Mouse (Mus musculus): ENCODE results near the gene Olfr368.

Gene Olfr368

DNA sequence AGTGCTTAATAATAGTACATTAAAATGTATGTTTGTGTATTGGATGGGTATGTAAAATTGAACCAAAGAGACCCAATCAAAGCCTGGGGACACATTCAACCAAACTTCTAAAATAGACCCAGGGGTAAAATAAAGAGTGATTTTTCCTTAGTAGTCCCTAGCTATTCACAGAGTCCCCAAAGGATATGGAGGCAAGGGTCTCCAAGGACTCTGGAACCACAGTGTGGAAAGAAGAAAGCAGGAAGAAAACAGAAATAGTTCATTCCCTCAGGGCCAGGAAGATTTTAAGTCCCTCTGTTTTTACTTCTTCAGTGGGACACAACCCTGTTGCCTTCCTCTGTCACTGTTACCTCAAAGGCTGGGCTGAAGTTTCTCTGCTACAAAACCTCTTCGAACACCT is at the start of gene Olfr368:
Gene Olfr368, plus strand, starts transcription at position 301 of the 400 bp plus-strand sequence.
- in situ Hi-C loops (cut with MboI), result no loop called here

DNA sequence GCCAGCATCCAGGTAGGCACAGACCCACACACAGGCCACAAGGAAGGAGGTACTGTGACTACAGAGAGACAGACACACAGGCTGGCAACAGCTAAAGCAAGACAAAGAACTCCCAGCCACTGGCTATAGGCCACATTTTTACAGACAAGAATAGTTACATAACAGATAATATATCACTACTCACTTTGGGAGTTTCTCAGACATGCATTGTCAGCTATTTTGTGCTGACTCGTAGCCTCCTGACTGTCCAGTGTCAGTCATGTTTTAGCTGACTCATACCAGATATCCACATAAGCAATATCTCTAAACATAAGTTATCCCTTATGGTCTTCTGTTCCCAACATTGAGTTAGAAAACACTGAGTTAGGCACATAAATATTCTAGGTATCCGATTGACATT is 7.0 kb downstream of the Olfr368 start:
- in situ Hi-C loops (cut with MboI), result no loop called here

GRCm38 (mm10) chr2:37338497-37339187 is 12.3 kb downstream of the Olfr368 start:
- in situ Hi-C loops (cut with MboI), result no loop called here

DNA sequence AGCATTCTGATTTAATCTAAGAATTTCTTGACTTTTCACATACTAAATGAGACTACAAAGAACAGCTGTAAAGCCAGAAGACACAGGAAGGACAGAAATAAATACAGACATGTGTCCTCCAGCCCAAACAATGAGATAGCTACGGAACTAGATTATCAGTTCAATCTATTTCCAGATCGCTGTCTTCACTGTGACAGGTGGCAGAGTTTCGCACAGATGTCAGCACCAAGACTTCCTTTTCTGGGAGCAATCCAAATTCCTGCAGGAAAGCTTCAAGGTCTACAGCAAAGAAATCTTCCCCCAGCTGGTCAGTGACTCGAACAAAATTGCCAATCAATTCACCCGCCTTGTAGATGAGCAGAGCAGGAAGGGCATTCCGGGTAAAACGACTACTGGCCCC is 25.4 kb downstream of the Olfr368 start:
- in situ Hi-C loops (cut with MboI), result no loop called here

GRCm38 (mm10) chr2:37355571-37355970 is 29.3 kb downstream of the Olfr368 start:
- in situ Hi-C loops (cut with MboI), result no loop called here

GRCm38 (mm10) chr2:37358633-37359540 is 32.6 kb downstream of the Olfr368 start, which contains the start of gene Pdcl:
Gene Pdcl, minus strand, starts transcription at chr2:37359332.
- in situ Hi-C loops (cut with MboI), result no loop called here

DNA sequence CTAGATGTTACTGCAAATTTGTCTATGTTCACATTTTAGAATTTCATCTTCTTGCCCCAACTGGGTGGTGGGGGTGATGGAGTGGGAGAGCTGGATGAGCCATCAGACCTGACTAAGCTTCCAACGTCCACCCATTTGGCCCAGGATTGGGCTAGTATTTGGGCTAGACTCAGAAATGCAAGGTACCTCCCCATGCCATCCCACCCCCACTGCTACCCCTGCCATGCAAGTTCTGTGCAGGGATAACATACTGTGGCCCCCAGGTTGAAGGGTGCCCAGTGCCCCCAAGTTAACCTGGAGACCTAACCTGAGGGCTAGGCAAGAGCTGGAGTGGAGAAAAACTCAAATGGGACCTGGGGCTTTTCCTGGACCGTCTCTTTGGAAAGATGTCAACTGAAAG is 33.6 kb downstream of the Olfr368 start:
- in situ Hi-C loops (cut with MboI), result no loop called here

- in situ Hi-C loops (cut with MboI), result no loop called here
These were observed 44.3 kb downstream of the Olfr368 start for GRCm38 (mm10) chr2:37370651-37371050.

DNA sequence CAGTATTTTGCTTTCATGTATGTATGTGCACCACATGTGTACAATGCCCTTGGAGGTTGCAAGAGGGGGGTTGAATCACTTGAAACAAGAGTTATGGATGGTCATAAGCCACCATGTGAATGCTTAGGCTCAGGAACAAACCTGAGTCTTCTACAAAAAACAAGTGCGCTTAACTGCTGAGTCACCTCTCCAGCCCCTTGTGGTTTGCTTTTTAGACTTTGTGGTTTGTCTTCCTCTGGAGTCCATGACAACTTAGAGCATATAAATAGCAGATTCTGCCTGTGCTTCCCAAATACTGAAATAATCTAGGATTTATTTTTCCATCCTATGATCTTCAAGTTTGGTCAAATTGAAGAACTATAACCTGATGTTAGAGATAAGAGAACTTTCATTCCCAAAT is 49.7 kb downstream of the Olfr368 start:
- in situ Hi-C loops (cut with MboI), result loop anchor here (25.0 kb wide), 1 partner anchor 111 kb away; no protein-coding TSS in a partner anchor

- in situ Hi-C loops (cut with MboI), result loop anchor here (25.0 kb wide), 1 partner anchor 107 kb away; no protein-coding TSS in a partner anchor
These were observed 53.9 kb downstream of the Olfr368 start for GRCm38 (mm10) chr2:37380189-37380588.
